Mouse (Mus musculus): ENCODE results near the gene Apoa4.

DNA sequence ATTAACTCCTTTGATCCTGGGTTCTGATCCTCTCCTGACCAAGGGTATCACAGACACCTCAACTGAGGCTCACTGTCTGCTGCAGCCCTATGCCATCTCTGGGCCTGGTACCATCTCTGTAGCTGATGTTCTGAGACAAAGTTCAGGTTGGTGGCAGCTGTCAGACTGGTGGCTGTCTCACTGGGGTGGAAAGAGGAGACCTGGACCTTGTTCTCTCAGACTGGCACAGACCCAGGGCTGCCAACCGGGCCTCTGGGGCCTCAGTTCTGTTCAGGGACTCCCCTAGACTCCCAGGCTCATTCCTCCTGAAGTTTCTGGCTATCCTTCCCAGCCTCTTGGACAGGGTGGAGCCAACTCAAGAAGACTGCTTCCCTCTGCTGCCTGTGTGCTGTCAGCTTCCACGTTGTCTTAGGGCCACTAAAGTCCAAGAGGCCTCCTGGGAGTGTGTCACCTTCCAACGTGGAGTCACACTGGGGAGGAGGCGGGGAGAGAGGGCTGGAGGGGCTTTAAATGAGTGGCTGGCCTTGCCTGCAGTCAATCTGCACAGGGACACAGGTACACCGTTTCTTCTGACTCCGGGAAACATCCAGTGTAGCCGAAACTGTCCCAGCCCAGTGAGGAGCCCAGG lies at the start of gene Apoa4:
- no peak for TF ChIP-seq CTCF (IDR thresholded peaks at IDR 0.05; ENCODE audit: insufficient read depth, low read length)
- TF ChIP-seq POLR2A (IDR thresholded peaks at IDR 0.05; ENCODE audit: borderline replicate concordance, extremely low read depth, low read depth, low read length) = no peak
